Mouse (Mus musculus) liver, adult 2 months (tissue): ENCODE results near the gene Card14.
"Not testable (repeated sequence)": the region's sequence is repeated elsewhere in the genome, so short reads cannot be mapped to it uniquely, and the experiment has no call there.

Experiments used
- CTCF ChIP-seq: fragments of 200-500 bp; IDR thresholded peaks from 2 replicates; pipeline ENCODE4 v1.5.1; 2011; ENCODE audit warnings: low read depth, low read length, control low read depth
- POLR2A ChIP-seq: fragments of 200-500 bp; IDR thresholded peaks from 2 replicates; pipeline ENCODE4 v1.6.1; 2011; ENCODE audit warnings: low read length, control low read depth; ENCODE audit not compliant: insufficient read depth; ENCODE audit errors: extremely low read depth

- TF ChIP-seq POLR2A, CTCF: not testable (repeated sequence)
Measured at GRCm38 (mm10) chr11:119272492-119272891, 35.1 kb upstream of the Card14 start.
